Mouse (Mus musculus) bone marrow macrophage, adult 2 months (primary cell): ENCODE measurements around the gene Nup188. TPM values are rescaled to one million over a fixed set of nuclear protein-coding genes. Genes with fewer than 3 reads are reported as not detected.

Source experiments
- H3K27ac ChIP-seq: 2 replicates; pipeline ENCODE4 v1.5.1; 2012; ENCODE audit warnings: low read depth, low read length; ENCODE audit not compliant: insufficient read depth
- H3K4me1 ChIP-seq: 2 replicates; pipeline ENCODE4 v1.6.1; 2012; ENCODE audit warnings: low read length; ENCODE audit not compliant: control insufficient read depth, insufficient read depth
- H3K4me3 ChIP-seq: 2 replicates; pipeline ENCODE4 v1.5.1; 2012; ENCODE audit warnings: mild to moderate bottlenecking, low read length, moderate library complexity; ENCODE audit not compliant: insufficient read depth
- CTCF ChIP-seq: IDR thresholded peaks from 2 replicates; pipeline ENCODE4 v1.5.1; 2012; ENCODE audit warnings: low read depth, mild to moderate bottlenecking, low read length, moderate library complexity
- POLR2A ChIP-seq: IDR thresholded peaks from 2 replicates; pipeline ENCODE4 v1.6.1; 2012; ENCODE audit warnings: mild to moderate bottlenecking, low read depth, low read length, borderline replicate concordance
- polyA plus RNA-seq: library from polyadenylated mRNA; stranded (reverse); fragments of >200 nt; gene quantifications from 2 replicates; pipeline ENCODE4 v1.2.4, GENCODE M21; 2012; ENCODE audit not compliant: missing spikeins, insufficient read depth, insufficient read length

The Nup188 gene
- polyA plus RNA-seq, 1 experiment, result 16.0 TPM

DNA sequence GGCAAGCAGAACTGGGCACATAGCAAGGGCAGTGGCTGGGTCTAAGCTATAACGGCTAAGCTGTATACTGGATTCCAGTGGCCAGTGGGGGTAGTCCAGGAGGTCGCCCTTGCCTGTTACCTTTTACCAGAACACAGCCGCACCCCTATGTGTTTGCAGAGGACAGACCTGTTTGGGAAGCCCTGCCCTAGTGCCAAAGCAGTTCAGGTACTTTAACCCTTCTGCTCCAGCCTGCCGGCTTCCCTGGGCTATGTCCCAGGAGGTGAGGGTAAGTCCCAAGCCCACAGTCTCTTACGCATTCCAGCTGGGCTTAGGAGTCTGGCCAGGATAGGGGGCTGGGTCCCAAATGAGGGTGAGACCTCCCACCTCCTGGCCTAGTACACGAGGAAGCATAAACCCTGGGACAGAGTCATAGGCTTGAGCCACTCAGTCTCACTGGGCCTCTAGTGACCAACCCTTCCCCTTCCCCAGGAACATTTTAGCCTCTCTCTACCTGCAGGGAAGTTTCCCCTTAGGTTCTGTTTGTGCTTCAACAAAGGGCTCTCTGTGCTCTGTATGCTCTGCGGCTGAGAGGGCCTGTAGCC lies 41.5 kb upstream of the Nup188 start:
- TF ChIP-seq POLR2A, result no peak
- TF ChIP-seq CTCF, result no peak
- Histone ChIP-seq H3K4me3 (no peak overlapping the region), H3K4me1 (peaks cover 31% of the 10 kb centered on the region), H3K27ac (no peak overlapping the region)

DNA sequence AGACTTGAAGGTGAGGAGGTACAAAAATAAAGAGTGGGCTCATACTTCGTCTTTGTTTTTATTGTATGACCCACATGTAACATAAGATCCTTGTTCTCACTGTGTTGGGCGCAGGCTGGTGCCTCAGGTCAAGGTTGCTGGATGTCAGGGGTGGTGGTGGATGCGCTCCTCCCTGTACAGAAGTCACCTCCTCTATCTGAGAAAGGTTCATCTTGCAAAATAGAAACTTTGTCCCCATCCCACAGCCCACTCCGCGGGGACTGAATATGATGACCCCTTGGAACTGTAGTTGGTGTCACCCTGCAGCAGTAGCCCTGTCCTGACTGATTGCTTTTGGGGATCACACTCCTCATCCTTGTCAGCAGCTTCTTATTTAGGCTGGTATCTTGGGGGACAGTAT lies 39.2 kb upstream of the Nup188 start:
- Histone ChIP-seq H3K4me1 (peaks cover 36% of the 10 kb centered on the region), H3K27ac (no peak overlapping the region)
- TF ChIP-seq CTCF (no peak), POLR2A (no peak)

GRCm38 (mm10) chr2:30247681-30248080 lies 38.5 kb upstream of the Nup188 start:
- TF ChIP-seq CTCF (no peak), POLR2A (no peak)
- Histone ChIP-seq H3K4me3 (no peak overlapping the region), H3K4me1 (peaks cover 32% of the 10 kb centered on the region), H3K27ac (no peak overlapping the region)

More for the DNA sequence above, 39.2 kb upstream of the Nup188 start:
- no peak overlapping the region for H3K4me3 ChIP-seq

GRCm38 (mm10) chr2:30249182-30249581 lies 37.0 kb upstream of the Nup188 start:
- Histone ChIP-seq H3K4me3 (no peak overlapping the region), H3K27ac (no peak overlapping the region), H3K4me1 (peaks cover 21% of the 10 kb centered on the region)
- TF ChIP-seq POLR2A (no peak), CTCF (no peak)

DNA sequence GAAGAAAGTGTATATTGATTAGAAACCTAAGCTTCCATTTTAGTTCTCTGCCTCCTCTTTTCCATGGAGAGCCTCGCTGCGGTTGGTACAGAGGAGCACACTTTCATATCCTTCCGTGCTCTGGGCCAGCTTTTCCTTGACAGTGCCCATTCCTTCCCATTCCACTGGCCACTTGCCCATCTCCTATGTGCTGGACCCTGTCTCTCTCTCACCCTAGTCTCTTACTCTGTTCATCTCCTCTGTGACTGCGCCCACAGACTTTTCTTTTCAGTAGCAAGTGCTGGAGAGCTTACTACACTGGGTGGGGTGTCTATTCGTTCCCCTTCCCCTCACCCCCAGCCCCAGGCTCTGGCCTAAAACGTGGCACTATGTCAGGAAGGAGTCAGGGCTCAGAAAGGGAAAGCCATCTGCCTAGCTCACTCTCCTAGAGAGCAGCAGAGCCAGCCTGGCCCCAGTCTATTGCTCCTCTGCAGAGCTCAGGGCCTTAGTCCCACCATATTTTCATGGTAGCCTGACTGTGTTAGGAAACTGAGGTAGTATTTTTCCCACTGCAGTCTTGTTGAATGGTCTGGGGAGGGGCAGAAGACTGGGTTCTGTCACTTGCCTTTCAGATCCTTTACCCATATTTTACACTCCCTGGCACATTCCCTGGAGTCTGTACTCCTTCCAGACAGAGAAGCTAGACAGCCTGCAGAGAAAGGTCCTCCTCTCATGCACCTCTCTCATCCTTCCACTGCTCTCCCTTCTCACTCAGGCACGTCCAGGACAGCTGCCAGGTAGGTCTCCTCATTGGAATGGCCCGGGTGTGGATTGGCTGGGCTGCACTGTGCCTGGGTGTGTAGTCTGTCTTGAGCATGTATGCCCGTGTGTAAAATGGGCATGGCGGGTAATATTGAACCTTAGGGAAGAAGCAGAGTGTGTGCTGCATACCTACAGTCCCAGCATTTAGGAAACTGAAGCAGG lies 35.8 kb upstream of the Nup188 start:
- H3K27ac ChIP-seq, result no peak overlapping the region
- TF ChIP-seq POLR2A, result no peak
- TF ChIP-seq CTCF, result no peak
- H3K4me1 ChIP-seq, result peaks cover 20% of the 10 kb centered on the region
- H3K4me3 ChIP-seq, result no peak overlapping the region

DNA sequence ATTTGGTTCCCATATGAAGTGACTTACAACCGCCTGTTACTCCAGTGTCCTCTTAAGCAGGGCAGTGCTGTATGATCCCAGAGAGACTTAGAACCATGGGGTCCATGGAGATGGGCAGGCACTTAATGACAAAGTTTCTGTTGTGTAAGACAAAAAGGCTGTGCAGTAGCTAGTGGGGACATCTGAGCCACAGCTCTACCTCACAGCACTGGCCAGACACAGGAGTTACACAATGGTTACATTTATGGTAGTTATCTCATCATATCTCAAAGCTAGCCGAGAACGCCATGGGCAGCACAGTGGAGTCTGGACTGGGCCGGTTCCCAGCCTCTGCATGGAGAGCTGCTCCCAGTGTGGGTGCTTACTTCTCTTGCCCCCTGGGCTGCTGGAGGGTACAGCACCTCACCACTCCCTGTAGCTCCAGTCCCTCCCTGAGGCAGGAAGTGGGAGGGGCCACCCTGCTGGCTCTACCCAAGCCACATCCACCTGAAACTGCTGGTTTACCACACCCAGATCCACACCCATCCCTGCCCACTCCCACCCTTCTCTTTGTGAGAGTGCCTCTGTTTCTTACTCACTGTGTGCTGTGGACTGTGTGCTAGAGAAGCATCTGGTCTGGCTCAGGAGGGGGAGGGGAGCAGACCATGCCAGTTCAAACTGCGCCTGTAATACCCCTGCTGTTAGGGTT lies 34.6 kb upstream of the Nup188 start:
- H3K4me1 ChIP-seq, result peaks cover 9% of the 10 kb centered on the region
- TF ChIP-seq CTCF, result no peak
- no peak for TF ChIP-seq POLR2A
- H3K27ac ChIP-seq, result no peak overlapping the region
- H3K4me3 ChIP-seq, result no peak overlapping the region

- no peak overlapping the region for H3K27ac ChIP-seq
- H3K4me1 ChIP-seq, result peaks cover 6% of the 10 kb centered on the region
- no peak overlapping the region for H3K4me3 ChIP-seq
- TF ChIP-seq CTCF (no peak), POLR2A (no peak)
These were observed 33.7 kb upstream of the Nup188 start for GRCm38 (mm10) chr2:30252521-30252920.

GRCm38 (mm10) chr2:30253809-30254208 lies 32.4 kb upstream of the Nup188 start:
- no peak for TF ChIP-seq CTCF
- no peak for TF ChIP-seq POLR2A

GRCm38 (mm10) chr2:30255631-30256395 lies 30.4 kb upstream of the Nup188 start:
- no peak overlapping the region for H3K4me3 ChIP-seq
- H3K27ac ChIP-seq, result no peak overlapping the region
- TF ChIP-seq CTCF (no peak), POLR2A (no peak)
- peaks cover 32% of the 10 kb centered on the region for H3K4me1 ChIP-seq

More at GRCm38 (mm10) chr2:30253809-30254208, 32.4 kb upstream of the Nup188 start:
- no peak overlapping the region for H3K27ac ChIP-seq
- H3K4me3 ChIP-seq, result no peak overlapping the region
- H3K4me1 ChIP-seq, result peaks cover 19% of the 10 kb centered on the region
